Mouse (Mus musculus) CH12.LX (cell line): ENCODE results near the gene Lrch1. TPM values are rescaled to one million over a fixed set of nuclear protein-coding genes. Genes with fewer than 3 reads are reported as not detected.

Experiments
- DNase-seq: peaks from one replicate; pipeline ENCODE4 v3.0.0-alpha.2; 2013; ENCODE audit errors: extremely low read depth
- H3K27ac ChIP-seq: 2 replicates; pipeline ENCODE4 v1.5.1; 2012; ENCODE audit warnings: low read depth, mild to moderate bottlenecking, control low read depth, moderate library complexity; ENCODE audit not compliant: insufficient read depth
- H3K27me3 ChIP-seq: replicated peaks from 2 replicates; pipeline ENCODE3; 2012; ENCODE audit warnings: inconsistent platforms
- H3K36me3 ChIP-seq, 2 experiments: replicated peaks in 1 of 2; 2 replicates each; pipeline versions ENCODE3 to v1.6.1; 2012; ENCODE audit warnings: inconsistent platforms in 1 of 2, low read length in 1 of 2, mild to moderate bottlenecking in 1 of 2, mixed read lengths in 1 of 2, moderate library complexity in 1 of 2; ENCODE audit not compliant: control insufficient read depth in 1 of 2, insufficient read depth in 1 of 2
- H3K4me1 ChIP-seq, 2 experiments: 2 replicates each; pipeline ENCODE4 v1.6.1; 2012; ENCODE audit warnings: inconsistent platforms in 1 of 2, moderate library complexity in 1 of 2; ENCODE audit not compliant: insufficient read depth in 2 of 2, control insufficient read depth in 1 of 2
- H3K4me2 ChIP-seq: 2 replicates; pipeline ENCODE4 v1.6.1; 2012; ENCODE audit warnings: low read depth, mild to moderate bottlenecking, control low read depth; ENCODE audit not compliant: poor library complexity, insufficient read depth, severe bottlenecking
- H3K4me3 ChIP-seq, 3 experiments: fragments of 150-350 bp in 1 of 3; sonication (generic) in 1 of 3; replicated peaks in 1 of 3; 2 replicates each; pipeline versions ENCODE3 to v1.5.1; 2011 to 2012; ENCODE audit warnings: low read depth in 2 of 3, low read length in 2 of 3, mild to moderate bottlenecking in 2 of 3, moderate library complexity in 2 of 3, control low read depth in 1 of 3, improper control_type of control experiment in 1 of 3, inconsistent platforms in 1 of 3, mixed read lengths in 1 of 3; ENCODE audit not compliant: poor library complexity in 1 of 3
- H3K79me2 ChIP-seq: replicated peaks from 2 replicates; pipeline ENCODE4 v1.6.1; 2012; ENCODE audit warnings: mild to moderate bottlenecking, moderate library complexity; ENCODE audit not compliant: control insufficient read depth, poor library complexity, insufficient read depth, severe bottlenecking; ENCODE audit errors: extremely low read depth
- H3K9ac ChIP-seq: 2 replicates; pipeline ENCODE4 v1.6.1; 2012; ENCODE audit warnings: low read depth, mild to moderate bottlenecking, control low read depth, moderate library complexity; ENCODE audit not compliant: insufficient read depth
- H3K9me3 ChIP-seq: replicated peaks from 2 replicates; pipeline ENCODE3; 2012; ENCODE audit warnings: low read length, inconsistent platforms, mixed read lengths
- BHLHE40 ChIP-seq: IDR thresholded peaks from 2 replicates; pipeline ENCODE4 v1.6.1; 2011; ENCODE audit warnings: mild to moderate bottlenecking, low read depth, low read length, improper control_type of control experiment
- CHD2 ChIP-seq: IDR thresholded peaks from 2 replicates; pipeline ENCODE4 v1.6.1; 2011; ENCODE audit warnings: low read length, improper control_type of control experiment
- E2F4 ChIP-seq: IDR thresholded peaks from 2 replicates; pipeline ENCODE4 v1.6.1; 2011; ENCODE audit warnings: low read depth, low read length, improper control_type of control experiment; ENCODE audit not compliant: insufficient replicate concordance
- JUN ChIP-seq: IDR thresholded peaks from 2 replicates; pipeline ENCODE4 v1.6.1; 2011; ENCODE audit warnings: low read depth, mild to moderate bottlenecking, low read length, improper control_type of control experiment, moderate library complexity; ENCODE audit not compliant: insufficient read depth
- JUND ChIP-seq: conservative IDR thresholded peaks from 2 replicates; pipeline ENCODE4 v1.6.1; 2011; ENCODE audit warnings: low read depth, low read length, improper control_type of control experiment
- KAT2A ChIP-seq: IDR thresholded peaks from 2 replicates; pipeline ENCODE4 v1.6.1; 2012; ENCODE audit warnings: low read length, improper control_type of control experiment, inconsistent platforms; ENCODE audit not compliant: insufficient replicate concordance
- MAX ChIP-seq: IDR thresholded peaks from 2 replicates; pipeline ENCODE4 v1.6.1; 2011; ENCODE audit warnings: low read length, improper control_type of control experiment
- MXI1 ChIP-seq: IDR thresholded peaks from 2 replicates; pipeline ENCODE4 v1.6.1; 2011; ENCODE audit warnings: mild to moderate bottlenecking, low read depth, low read length, improper control_type of control experiment
- MYC ChIP-seq: IDR thresholded peaks from 2 replicates; pipeline ENCODE4 v1.6.1; 2011; ENCODE audit warnings: low read depth, mild to moderate bottlenecking, improper control_type of control experiment, low read length
- NELFE ChIP-seq: IDR thresholded peaks from 2 replicates; pipeline ENCODE4 v1.6.1; 2011; ENCODE audit warnings: low read depth, low read length, improper control_type of control experiment
- PAX5 ChIP-seq: IDR thresholded peaks from 2 replicates; pipeline ENCODE4 v1.6.1; 2012; ENCODE audit warnings: low read length, inconsistent platforms, mixed read lengths
- POLR2AphosphoS2 ChIP-seq: IDR thresholded peaks from 2 replicates; pipeline ENCODE4 v1.6.1; 2011; ENCODE audit warnings: low read depth, low read length, improper control_type of control experiment
- RAD21 ChIP-seq: IDR thresholded peaks from 2 replicates; pipeline ENCODE4 v1.6.1; 2011; ENCODE audit warnings: low read depth, mild to moderate bottlenecking, low read length, improper control_type of control experiment, moderate library complexity
- TCF12 ChIP-seq: IDR thresholded peaks from 2 replicates; pipeline ENCODE4 v1.6.1; 2014; ENCODE audit warnings: low read depth, mild to moderate bottlenecking, inconsistent platforms, low read length, improper control_type of control experiment
- USF1 ChIP-seq: IDR thresholded peaks from 2 replicates; pipeline ENCODE4 v1.6.1; 2014; ENCODE audit warnings: low read depth, mild to moderate bottlenecking, inconsistent platforms, low read length, improper control_type of control experiment
- ZKSCAN1 ChIP-seq: IDR thresholded peaks from 2 replicates; pipeline ENCODE4 v1.6.1; 2012; ENCODE audit warnings: low read depth, inconsistent platforms, low read length, improper control_type of control experiment, borderline replicate concordance
- ZNF384 ChIP-seq: IDR thresholded peaks from 2 replicates; pipeline ENCODE4 v1.6.1; 2012; ENCODE audit warnings: low read depth, low read length, improper control_type of control experiment, inconsistent platforms
- dilution Hi-C: fragments of 300-500 bp; cut with MboI; formaldehyde crosslinking; loops from 2 replicates; pipeline ENCODE4 v1.14.3; 2020; ENCODE audit warnings: low sequenced_read_pairs; ENCODE audit not compliant: extremely low pct_unique_long_range_greater_than_20kb, extremely low pct_ligation_motif_present
- in situ Hi-C: fragments of 300-500 bp; cut with MboI; formaldehyde crosslinking; loops from 3 replicates; pipeline ENCODE4 v1.14.3; 2019; ENCODE audit warnings: low sequenced_read_pairs, low pct_ligation_motif_present, low pct_unique_long_range_greater_than_20kb, mixed read lengths
- polyA plus RNA-seq: library from polyadenylated mRNA; unstranded; fragments of >175 nt; gene quantifications from 2 replicates; pipeline ENCODE4 v1.2.1, GENCODE M21; 2012; ENCODE audit warnings: low read depth; ENCODE audit not compliant: insufficient read length
- total RNA-seq, 2 experiments: library from RNA; depleted of rRNA; stranded (reverse); fragments of 300-350 nt in 1 of 2; fragments of >200 nt in 1 of 2; gene quantifications; 2 replicates each; pipeline ENCODE4 v1.2.3; 2012 to 2014

Gene Lrch1
- total and polyA plus RNA-seq, 3 experiments: 10.3 to 23.3 (median 12.8) TPM

GRCm38 (mm10) chr14:74880868-74881267 is 66.8 kb downstream of the Lrch1 start (continued):
- TF ChIP-seq MAX: peak; percentile 84
- no peak for TF ChIP-seq CHD2
- TF ChIP-seq TCF12: peak; percentile 53; the same call in 1 of the 2 replicates
- TF ChIP-seq NELFE: no peak
- 0 out of 2 replicates have a peak, but pooled peaks have one; percentile 42 for TF ChIP-seq KAT2A

GRCm38 (mm10) chr14:74879480-74879879 is 68.2 kb downstream of the Lrch1 start:
- H3K4me1 ChIP-seq: peaks cover 18 to 90% of the 10 kb centered on the region in 2 experiments
- no peak overlapping the region for H3K9ac ChIP-seq
- H3K4me3 ChIP-seq: no peak overlapping the region
- DNase-seq: no peak
- no peaks in the 10 kb centered on the region for H3K9me3 ChIP-seq
- peaks cover 0 to 7% of the 10 kb centered on the region in 2 experiments for H3K36me3 ChIP-seq
- dilution Hi-C loops: no loop called here
- peaks cover 5% of the 10 kb centered on the region; the same call in 1 of the 2 replicates for H3K79me2 ChIP-seq
- H3K27me3 ChIP-seq: no peaks in the 10 kb centered on the region
- H3K4me2 ChIP-seq: no peak overlapping the region
- in situ Hi-C loops: no loop called here
- TF ChIP-seq USF1 (no peak), ZKSCAN1 (no peak), PAX5 (no peak), MXI1 (no peak), E2F4 (no peak)
- H3K27ac ChIP-seq: no peak overlapping the region

- peaks cover 19 to 90% of the 10 kb centered on the region in 2 experiments for H3K4me1 ChIP-seq
- dilution Hi-C loops: no loop called here
- TF ChIP-seq JUN (no peak), ZNF384 (no peak), KAT2A (no peak), MYC (no peak), BHLHE40 (no peak), TCF12 (no peak), RAD21 (no peak), USF1 (no peak), PAX5 (no peak), POLR2AphosphoS2 (no peak), JUND (no peak)
Observed at GRCm38 (mm10) chr14:74877287-74877686, 70.4 kb downstream of the Lrch1 start.

More at GRCm38 (mm10) chr14:74877287-74877686, 70.4 kb downstream of the Lrch1 start:
- peaks cover 5% of the 10 kb centered on the region; the same call in 1 of the 2 replicates for H3K79me2 ChIP-seq
- peaks cover 0 to 8% of the 10 kb centered on the region in 2 experiments for H3K36me3 ChIP-seq
- no peaks in the 10 kb centered on the region for H3K27me3 ChIP-seq
- H3K4me2 ChIP-seq: no peak overlapping the region
- no peak for DNase-seq
- H3K9me3 ChIP-seq: no peaks in the 10 kb centered on the region
- H3K4me3 ChIP-seq: no peak overlapping the region
- H3K9ac ChIP-seq: no peak overlapping the region
- no peak overlapping the region for H3K27ac ChIP-seq
- in situ Hi-C loops: no loop called here
